Mouse (Mus musculus) heart, embryonic 11.5 days (tissue): ENCODE data around the gene Fbxl17. TPM values are rescaled to one million over a fixed set of nuclear protein-coding genes. Genes with fewer than 3 reads are reported as not detected.

Source experiments
- ATAC-seq: fragments of 200-750 bp; cut with Nextera tagmentation; replicated peaks from 2 replicates; pipeline ENCODE4 v1.8.0; 2017; ENCODE audit warnings: moderate library complexity; ENCODE audit not compliant: insufficient number of reproducible peaks, low FRiP score, low TSS enrichment
- H3K27ac ChIP-seq: fragments of 300-500 bp; sonication (generic); 2 replicates; pipeline ENCODE4 v1.5.1; 2014; ENCODE audit warnings: mild to moderate bottlenecking, low read depth, low read length
- H3K27me3 ChIP-seq: fragments of 300-500 bp; sonication (generic); 2 replicates; pipeline ENCODE4 v1.6.1; 2014; ENCODE audit warnings: mild to moderate bottlenecking, low read length, mixed read lengths; ENCODE audit not compliant: control insufficient read depth, insufficient read depth
- H3K36me3 ChIP-seq: fragments of 300-500 bp; sonication (generic); 2 replicates; pipeline ENCODE4 v1.6.1; 2014; ENCODE audit warnings: mild to moderate bottlenecking, low read length, moderate library complexity, mixed read lengths; ENCODE audit not compliant: control insufficient read depth, insufficient read depth
- H3K4me1 ChIP-seq: fragments of 300-500 bp; sonication (generic); 2 replicates; pipeline ENCODE4 v1.6.1; 2014; ENCODE audit warnings: low read length; ENCODE audit not compliant: control insufficient read depth, insufficient read depth
- H3K4me2 ChIP-seq: fragments of 300-500 bp; sonication (generic); 2 replicates; pipeline ENCODE4 v1.6.1; 2014; ENCODE audit warnings: mild to moderate bottlenecking, moderate library complexity
- H3K4me3 ChIP-seq: fragments of 300-500 bp; sonication (generic); 2 replicates; pipeline ENCODE4 v1.5.1; 2014; ENCODE audit warnings: low read depth, low read length
- H3K9ac ChIP-seq: fragments of 300-500 bp; sonication (generic); 2 replicates; pipeline ENCODE4 v1.6.1; 2014; ENCODE audit warnings: mild to moderate bottlenecking, low read depth, low read length, moderate library complexity
- H3K9me3 ChIP-seq: fragments of 300-500 bp; sonication (generic); replicated peaks from 2 replicates; pipeline ENCODE4 v1.6.1; 2016; ENCODE audit warnings: low read length; ENCODE audit not compliant: control insufficient read depth
- WGBS: fragments of 180-500 bp; shearing (Covaris S2); extraction: QIAGEN DNeasy Blood & Tissue Kit; methylation state at CpG from one replicate; pipeline ENCODE4 v1.1.7; 2014; ENCODE audit not compliant: insufficient replicate concordance; 5-methylcytosine and 5-hydroxymethylcytosine counted together
- polyA plus RNA-seq: library from polyadenylated mRNA; unstranded; fragments of >200 nt; fragmentation: Nextera tagmentation; extraction: Ambion mirVana; gene quantifications from 2 replicates; pipeline ENCODE4 v1.2.1, GENCODE M21; 2014

Fbxl17 gene
- polyA plus RNA-seq, 1 experiment from 2014 or later = 6.4 TPM

- H3K4me1 ChIP-seq = peaks cover 10% of the 10 kb centered on the region
- WGBS = 64% methylated on average over 8 of the region's 8 CpGs
- no peak overlapping the region for H3K4me2 ChIP-seq
- H3K4me3 ChIP-seq = no peak overlapping the region
- no peak for ATAC-seq
- H3K27me3 ChIP-seq = no peaks in the 10 kb centered on the region
- no peak overlapping the region for H3K27ac ChIP-seq
- no peaks in the 10 kb centered on the region for H3K36me3 ChIP-seq
- no peaks in the 10 kb centered on the region for H3K9me3 ChIP-seq
- no peak overlapping the region for H3K9ac ChIP-seq
Measured at GRCm38 (mm10) chr17:63369631-63370310, 130.0 kb downstream of the Fbxl17 start.

- H3K4me2 ChIP-seq = no peak overlapping the region
- H3K27ac ChIP-seq = no peak overlapping the region
- WGBS = 81% methylated on average over 6 of the region's 6 CpGs
- H3K27me3 ChIP-seq = no peaks in the 10 kb centered on the region
- H3K4me3 ChIP-seq = no peak overlapping the region
- no peaks in the 10 kb centered on the region for H3K9me3 ChIP-seq
- H3K9ac ChIP-seq = no peak overlapping the region
- H3K4me1 ChIP-seq = peaks cover 10% of the 10 kb centered on the region
- H3K36me3 ChIP-seq = no peaks in the 10 kb centered on the region
- ATAC-seq = no peak
Measured at GRCm38 (mm10) chr17:63367476-63367875, 132.3 kb downstream of the Fbxl17 start.

- Histone ChIP-seq H3K4me2 (no peak overlapping the region; the same call in 1 of the 2 replicates), H3K27ac (no peak overlapping the region), H3K4me3 (no peak overlapping the region), H3K36me3 (no peaks in the 10 kb centered on the region), H3K9me3 (no peaks in the 10 kb centered on the region), H3K27me3 (no peaks in the 10 kb centered on the region), H3K4me1 (peaks cover 10% of the 10 kb centered on the region), H3K9ac (no peak overlapping the region)
- 53% methylated on average over 11 of the region's 11 CpGs for WGBS
- no peak for ATAC-seq
Measured at GRCm38 (mm10) chr17:63366045-63366444, 133.8 kb downstream of the Fbxl17 start.

- Histone ChIP-seq H3K4me2 (no peak overlapping the region), H3K4me1 (peaks cover 2% of the 10 kb centered on the region), H3K9me3 (no peaks in the 10 kb centered on the region), H3K27ac (no peak overlapping the region), H3K9ac (no peak overlapping the region), H3K27me3 (no peaks in the 10 kb centered on the region), H3K4me3 (no peak overlapping the region), H3K36me3 (no peaks in the 10 kb centered on the region)
- no peak for ATAC-seq
- 79% methylated on average over 7 of the region's 7 CpGs for WGBS
Measured at GRCm38 (mm10) chr17:63364605-63365004, 135.2 kb downstream of the Fbxl17 start.

GRCm38 (mm10) chr17:63362196-63362595 lies 137.6 kb downstream of the Fbxl17 start:
- H3K4me2 ChIP-seq = no peak overlapping the region
- H3K4me1 ChIP-seq = peaks cover 2% of the 10 kb centered on the region
- 69% methylated on average over 3 of the region's 3 CpGs for WGBS
- no peaks in the 10 kb centered on the region for H3K27me3 ChIP-seq
- H3K36me3 ChIP-seq = no peaks in the 10 kb centered on the region
- no peak for ATAC-seq
- no peak overlapping the region for H3K27ac ChIP-seq
- H3K9me3 ChIP-seq = no peaks in the 10 kb centered on the region
- H3K4me3 ChIP-seq = no peak overlapping the region
- no peak overlapping the region for H3K9ac ChIP-seq

GRCm38 (mm10) chr17:63361679-63362078 lies 138.1 kb downstream of the Fbxl17 start:
- WGBS = 87% methylated on average over 9 of the region's 9 CpGs
- no peak overlapping the region for H3K9ac ChIP-seq
- no peak overlapping the region for H3K27ac ChIP-seq
- H3K4me1 ChIP-seq = peaks cover 2% of the 10 kb centered on the region
- H3K27me3 ChIP-seq = no peaks in the 10 kb centered on the region
- no peak overlapping the region for H3K4me3 ChIP-seq
- no peak overlapping the region for H3K4me2 ChIP-seq
- no peaks in the 10 kb centered on the region for H3K36me3 ChIP-seq
- no peaks in the 10 kb centered on the region for H3K9me3 ChIP-seq
- no peak for ATAC-seq

GRCm38 (mm10) chr17:63358837-63359236 lies 141.0 kb downstream of the Fbxl17 start:
- H3K27ac ChIP-seq = no peak overlapping the region
- H3K4me1 ChIP-seq = no peaks in the 10 kb centered on the region; the same call in none of the 2 replicates
- no peak overlapping the region for H3K4me3 ChIP-seq
- H3K9ac ChIP-seq = no peak overlapping the region
- 35% methylated on average over 1 of the region's 1 CpGs for WGBS
- ATAC-seq = no peak
- no peak overlapping the region for H3K4me2 ChIP-seq
- H3K36me3 ChIP-seq = 0 out of 2 replicates have a peak, but pooled peaks cover 2% of the 10 kb centered on the region
- H3K27me3 ChIP-seq = no peaks in the 10 kb centered on the region
- no peaks in the 10 kb centered on the region for H3K9me3 ChIP-seq

- Histone ChIP-seq H3K27me3 (no peaks in the 10 kb centered on the region), H3K4me1 (no peaks in the 10 kb centered on the region; the same call in 1 of the 2 replicates), H3K9me3 (no peaks in the 10 kb centered on the region), H3K36me3 (0 out of 2 replicates have a peak, but pooled peaks cover 2% of the 10 kb centered on the region), H3K4me2 (no peak overlapping the region), H3K4me3 (no peak overlapping the region), H3K9ac (no peak overlapping the region), H3K27ac (no peak overlapping the region)
- no peak for ATAC-seq
- 82% methylated on average over 3 of the region's 3 CpGs for WGBS
Measured at GRCm38 (mm10) chr17:63356202-63356601, 143.6 kb downstream of the Fbxl17 start.

- no peak overlapping the region for H3K4me3 ChIP-seq
- H3K27ac ChIP-seq = no peak overlapping the region
- 83% methylated on average over 6 of the region's 6 CpGs for WGBS
- no peak overlapping the region for H3K9ac ChIP-seq
- no peaks in the 10 kb centered on the region for H3K4me1 ChIP-seq
- H3K27me3 ChIP-seq = no peaks in the 10 kb centered on the region
- 0 out of 2 replicates have a peak, but pooled peaks cover 2% of the 10 kb centered on the region for H3K36me3 ChIP-seq
- no peaks in the 10 kb centered on the region for H3K9me3 ChIP-seq
- no peak overlapping the region for H3K4me2 ChIP-seq
- no peak for ATAC-seq
Measured at GRCm38 (mm10) chr17:63352634-63353195, 147.1 kb downstream of the Fbxl17 start.
